Mouse (Mus musculus): ENCODE measurements at regions not wholly inside any gene's neighbourhood (a gene's known extent, or its start where the extent isn't known, plus 50 kb on each side); places are given as distances from the start of the nearest gene placed in this dataset.

DNA sequence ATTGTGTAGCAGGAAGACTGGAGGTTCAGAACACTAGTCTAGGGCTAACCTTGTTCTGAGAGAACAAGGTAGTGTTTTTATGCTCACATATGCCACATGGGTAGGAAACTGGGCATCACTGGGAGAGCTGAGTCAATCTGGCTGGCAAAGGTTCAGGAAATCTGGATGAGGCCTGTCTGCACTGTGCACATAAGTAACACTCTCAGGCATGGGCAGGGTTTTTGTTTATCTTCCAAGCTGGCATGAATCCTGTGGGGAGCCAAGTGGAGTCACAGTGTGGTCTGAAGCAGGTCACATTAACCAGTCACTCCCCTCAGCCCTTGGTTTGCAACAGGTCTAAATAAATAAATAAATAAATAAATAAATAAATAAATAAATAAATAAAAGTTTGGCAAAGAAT, 53.0 kb upstream of the Nt5e start:
- intact Hi-C loops (cut with DNase I) = no loop called here
- DNase-seq = peak; percentile 79 to 86

DNA sequence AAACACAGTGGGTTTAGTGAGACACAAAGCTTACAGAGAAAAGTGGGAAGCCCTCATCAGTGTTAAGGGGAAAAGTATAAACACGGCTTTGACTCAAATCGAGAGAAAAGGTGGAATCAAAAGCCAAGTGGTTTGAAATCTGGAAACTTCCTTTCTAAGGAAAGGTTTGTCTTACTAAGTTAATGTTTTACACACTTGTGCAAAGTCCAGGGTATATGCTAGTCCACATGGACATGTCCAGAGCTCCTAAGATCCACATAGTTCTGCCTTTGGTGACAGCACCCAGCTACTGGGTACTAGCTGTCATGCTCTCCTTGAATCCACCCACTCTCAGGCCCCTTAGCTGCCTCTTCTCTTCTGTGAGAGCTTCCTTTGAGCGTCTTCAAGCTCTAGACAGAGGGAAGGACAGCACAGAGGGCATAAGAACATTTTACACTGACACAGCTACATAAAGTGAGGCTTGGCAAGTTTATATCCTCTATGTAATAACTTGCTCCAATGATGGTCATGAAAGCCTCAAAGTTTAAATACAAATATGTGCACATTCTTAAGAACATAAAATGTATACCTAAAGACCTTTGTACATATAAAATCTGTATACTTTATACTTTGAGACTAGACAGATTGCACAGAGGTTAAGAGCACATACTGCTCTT, 52.2 kb upstream of the Nt5e start:
- intact Hi-C loops (cut with DNase I) = no loop called here
- DNase-seq = no peak

GRCm38 (mm10) chr9:88276023-88276568, 50.9 kb upstream of the Nt5e start:
- intact Hi-C loops (cut with DNase I) = loop anchor here (2.0 kb wide), 1 partner anchor 51 kb away; the partner anchor contains the start of gene Nt5e
- DNase-seq = peak; percentile 40 to 43

GRCm38 (mm10) chr9:88277031-88277430, 50.0 kb upstream of the Nt5e start:
- DNase-seq = peak; percentile 30 to 37
- intact Hi-C loops (cut with DNase I) = loop anchor here (2.0 kb wide), 1 partner anchor 50 kb away; the partner anchor contains the start of gene Nt5e
